Mouse (Mus musculus) C2C12 (cell line): ENCODE results near the gene Ttll12. TPM values are rescaled to one million over a fixed set of nuclear protein-coding genes. Genes with fewer than 3 reads are reported as not detected.

Experiments used
- H3K27me3 ChIP-seq: one replicate; pipeline ENCODE4 v1.6.1; 2011; ENCODE audit not compliant: control insufficient read depth, insufficient read depth, insufficient read length
- H3K36me3 ChIP-seq: one replicate; pipeline ENCODE4 v1.6.1; 2011; ENCODE audit not compliant: control insufficient read depth, insufficient read depth
- H3K4me3 ChIP-seq: one replicate; pipeline ENCODE4 v1.5.1; 2011; ENCODE audit warnings: mild to moderate bottlenecking, control low read depth; ENCODE audit not compliant: poor library complexity, insufficient read depth, severe bottlenecking
- H3K79me2 ChIP-seq: one replicate; pipeline ENCODE4 v1.6.1; 2011; ENCODE audit not compliant: control insufficient read depth, insufficient read depth
- H3K79me3 ChIP-seq: one replicate; pipeline ENCODE4 v1.6.1; 2011; ENCODE audit warnings: low read depth, control low read depth
- H3ac ChIP-seq: one replicate; pipeline ENCODE3; 2011; ENCODE audit warnings: low read depth; ENCODE audit not compliant: control insufficient read depth, insufficient read length
- CEBPB ChIP-seq: IDR thresholded peaks from one replicate; pipeline ENCODE4 v1.6.1; 2011; ENCODE audit warnings: low read depth, mild to moderate bottlenecking, control low read depth, moderate library complexity
- CTCF ChIP-seq: IDR thresholded peaks from one replicate; pipeline ENCODE4 v1.5.1; 2011; ENCODE audit not compliant: control insufficient read depth, insufficient read depth, insufficient read length
- FOSL1 ChIP-seq: IDR thresholded peaks from one replicate; pipeline ENCODE4 v1.8.0; 2011; ENCODE audit warnings: mild to moderate bottlenecking, low read length; ENCODE audit not compliant: poor library complexity, insufficient read depth, severe bottlenecking
- MAX ChIP-seq: IDR thresholded peaks from one replicate; pipeline ENCODE4 v1.6.1; 2011; ENCODE audit warnings: mild to moderate bottlenecking, control low read depth
- MYOD1 ChIP-seq: IDR thresholded peaks from one replicate; pipeline ENCODE4 v1.6.1; 2011; ENCODE audit warnings: low read depth; ENCODE audit not compliant: control insufficient read depth, insufficient read length
- MYOG ChIP-seq: IDR thresholded peaks from one replicate; pipeline ENCODE4 v1.6.1; 2011; ENCODE audit not compliant: control insufficient read depth, insufficient read length; ENCODE audit errors: extremely low read depth
- USF1 ChIP-seq: IDR thresholded peaks from one replicate; pipeline ENCODE4 v1.6.1; 2011; ENCODE audit warnings: low read depth, mild to moderate bottlenecking, control low read depth, moderate library complexity
- polyA plus RNA-seq: library from polyadenylated mRNA; unstranded; fragments of >200 nt; fragmentation: generic; extraction: Trizol; gene quantifications from one replicate; pipeline ENCODE4 v1.2.1, GENCODE M21; 2012; ENCODE audit warnings: missing spikeins

Gene Ttll12
- polyA plus RNA-seq, 1 experiment: 84.8 TPM

DNA sequence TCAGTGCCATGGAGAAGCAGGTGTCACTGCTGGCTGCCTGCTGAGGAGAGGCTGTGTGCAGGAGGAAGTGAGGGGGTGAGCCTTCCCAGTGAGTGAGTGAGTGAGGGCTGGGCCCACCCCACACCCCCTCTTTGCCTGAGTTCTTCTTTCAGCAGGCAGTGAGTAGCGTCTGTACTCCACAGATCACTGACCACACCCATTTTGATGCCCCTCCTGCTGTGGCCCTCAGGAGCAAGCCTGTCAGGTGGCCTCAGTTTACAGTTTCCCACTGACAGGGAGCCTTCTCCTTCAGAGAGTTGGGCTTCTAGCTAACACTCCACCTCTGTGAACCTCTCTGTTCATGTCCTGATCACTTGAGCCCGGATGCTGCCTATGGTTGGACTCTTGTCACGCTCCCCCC, 40.3 kb upstream of the Ttll12 start:
- H3K27me3 ChIP-seq: peaks cover 48% of the 10 kb centered on the region
- TF ChIP-seq MAX (no peak), FOSL1 (no peak), MYOD1 (no peak), CEBPB (no peak), USF1 (no peak), CTCF (no peak), MYOG (no peak)
- H3K4me3 ChIP-seq: no peak overlapping the region
- H3K36me3 ChIP-seq: no peaks in the 10 kb centered on the region
- no peak overlapping the region for H3ac ChIP-seq
- no peaks in the 10 kb centered on the region for H3K79me2 ChIP-seq
- no peaks in the 10 kb centered on the region for H3K79me3 ChIP-seq

DNA sequence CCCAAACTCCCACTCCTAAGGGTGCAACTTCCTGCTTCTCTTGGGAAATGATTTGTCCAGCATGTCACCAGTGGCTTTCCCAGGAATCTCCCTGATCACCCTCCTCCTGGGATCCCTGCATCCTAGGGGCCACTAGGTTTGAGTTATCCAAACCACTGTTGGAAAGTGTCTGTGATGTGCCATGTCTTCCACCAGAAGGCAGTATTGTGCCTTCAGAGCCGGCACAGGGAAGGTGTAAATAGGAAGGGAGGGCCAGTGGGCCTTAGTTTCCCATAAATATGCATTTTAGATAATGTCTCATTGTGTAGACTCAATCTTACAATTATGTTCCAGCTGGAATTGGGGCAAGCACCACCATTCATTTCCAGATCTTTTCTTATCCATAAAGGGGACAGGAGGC, 39.1 kb upstream of the Ttll12 start:
- no peak for TF ChIP-seq CEBPB
- TF ChIP-seq CTCF: no peak
- peaks cover 40% of the 10 kb centered on the region for H3K27me3 ChIP-seq
- H3ac ChIP-seq: no peak overlapping the region
- H3K79me3 ChIP-seq: no peaks in the 10 kb centered on the region
- no peaks in the 10 kb centered on the region for H3K79me2 ChIP-seq
- no peaks in the 10 kb centered on the region for H3K36me3 ChIP-seq
- no peak overlapping the region for H3K4me3 ChIP-seq

DNA sequence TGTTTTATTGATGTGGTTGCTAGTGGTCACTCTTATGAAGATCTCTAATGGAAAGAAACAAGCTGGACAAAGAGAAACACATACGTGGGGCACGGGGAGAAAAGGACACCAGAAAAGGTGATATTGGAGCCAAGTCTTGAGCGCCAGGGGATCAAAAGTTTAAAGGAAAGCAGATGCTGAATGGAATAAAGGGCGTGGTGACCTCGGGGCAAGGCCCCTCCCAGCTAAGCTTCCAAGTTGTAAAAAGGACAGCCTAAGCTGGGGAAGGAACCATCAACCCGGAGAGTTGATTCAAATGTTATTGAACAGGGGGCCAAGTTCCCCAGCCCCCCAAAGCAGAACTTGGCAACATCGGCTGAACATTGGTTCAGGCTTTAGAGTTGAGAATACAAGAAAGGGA, 36.1 kb upstream of the Ttll12 start:
- Histone ChIP-seq H3K79me2 (no peaks in the 10 kb centered on the region), H3ac (no peak overlapping the region), H3K4me3 (no peak overlapping the region), H3K27me3 (peaks cover 23% of the 10 kb centered on the region), H3K36me3 (no peaks in the 10 kb centered on the region), H3K79me3 (no peaks in the 10 kb centered on the region)
- TF ChIP-seq CTCF (no peak), MAX (no peak), FOSL1 (no peak), CEBPB (no peak), MYOG (no peak), MYOD1 (no peak), USF1 (no peak)

DNA sequence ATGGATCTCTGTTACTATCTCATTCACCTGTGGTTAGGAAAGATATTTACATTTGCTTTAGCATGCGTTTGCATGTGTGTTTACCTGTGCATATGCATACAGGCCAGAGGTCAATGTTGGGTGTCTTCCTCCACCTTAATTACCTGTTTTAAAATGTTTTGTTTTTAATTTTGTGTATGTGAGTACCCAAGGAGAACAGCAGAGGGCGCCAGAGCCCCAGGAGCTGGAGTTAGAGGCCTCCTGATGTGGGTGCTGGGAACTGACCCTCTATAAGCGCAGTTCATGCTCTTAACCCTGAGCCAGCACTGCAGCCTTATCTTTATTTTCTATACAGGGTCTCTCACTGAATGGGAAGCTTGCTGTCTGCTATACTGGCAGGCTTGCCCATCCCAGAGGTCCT, 34.8 kb upstream of the Ttll12 start:
- no peak for TF ChIP-seq USF1
- no peak for TF ChIP-seq MYOG
- no peak for TF ChIP-seq CTCF
- Histone ChIP-seq H3K4me3 (no peak overlapping the region), H3ac (no peak overlapping the region), H3K27me3 (peaks cover 16% of the 10 kb centered on the region), H3K79me3 (no peaks in the 10 kb centered on the region), H3K79me2 (no peaks in the 10 kb centered on the region), H3K36me3 (no peaks in the 10 kb centered on the region)

- no peak for TF ChIP-seq USF1
- TF ChIP-seq FOSL1: no peak
- TF ChIP-seq MYOG: no peak
- no peak for TF ChIP-seq CEBPB
- TF ChIP-seq MAX: no peak
- Histone ChIP-seq H3K27me3 (peaks cover 19% of the 10 kb centered on the region), H3K79me3 (no peaks in the 10 kb centered on the region), H3K79me2 (no peaks in the 10 kb centered on the region), H3K36me3 (no peaks in the 10 kb centered on the region), H3K4me3 (no peak overlapping the region), H3ac (no peak overlapping the region)
These were observed 31.2 kb upstream of the Ttll12 start for GRCm38 (mm10) chr15:83626142-83626645.

GRCm38 (mm10) chr15:83615245-83615644, 20.3 kb upstream of the Ttll12 start:
- TF ChIP-seq MYOD1 (no peak), USF1 (no peak), MAX (no peak), MYOG (no peak), CEBPB (no peak), CTCF (no peak), FOSL1 (no peak)
- H3ac ChIP-seq: no peak overlapping the region
- H3K79me2 ChIP-seq: no peaks in the 10 kb centered on the region
- peaks cover 83% of the 10 kb centered on the region for H3K27me3 ChIP-seq
- no peaks in the 10 kb centered on the region for H3K36me3 ChIP-seq
- no peak overlapping the region for H3K4me3 ChIP-seq
- H3K79me3 ChIP-seq: no peaks in the 10 kb centered on the region
